ENCODE assay signal across 15 mouse cellular contexts in the genomic region with DNA sequence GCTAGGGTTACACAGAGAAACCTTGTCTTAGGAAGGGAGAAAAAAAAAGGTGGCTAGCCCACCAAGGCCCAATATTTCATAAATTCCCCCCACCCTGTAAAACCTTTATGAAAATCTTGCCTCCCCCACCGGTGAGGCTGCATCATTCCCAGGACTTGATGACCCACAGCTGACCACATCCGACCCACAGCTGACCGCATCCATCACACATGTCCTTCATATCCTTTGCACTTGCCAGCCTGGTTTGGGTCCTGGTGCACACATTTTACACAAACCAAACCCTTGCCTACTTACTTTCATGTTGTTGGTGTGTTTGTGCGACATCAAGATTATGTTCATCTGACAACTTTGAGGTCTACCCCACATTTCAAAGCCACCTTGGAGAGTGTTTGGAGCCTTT. TPM values are rescaled to one million over a fixed set of nuclear protein-coding genes. Genes with fewer than 3 reads are reported as not detected.
"Had no signal": no experiment of that assay in that cellular context is flagged by ENCODE, and none has a peak within 500 bp of the region (broad histone marks: within the 10 kb centered on the region; RNA-seq: fewer than 3 reads in every experiment).

No protein-coding gene starts in this region.

- H3K9ac ChIP-seq: limb, embryonic 13.5 days; liver, embryonic 14.5 days; midbrain, embryonic 13.5 days; neural tube, embryonic 12.5 days had no signal

- DNase-seq: kidney, postnatal 4 days; left cerebral cortex, postnatal 4 days; lung, adult 18-20 months; retina, postnatal 1 day; right cerebral cortex, postnatal 4 days; spleen, adult 18-20 months; thymus, postnatal 36 days had no signal

- H3K9me3 ChIP-seq: limb, embryonic 13.5 days; midbrain, embryonic 13.5 days; neural tube, embryonic 12.5 days had no signal

- H3K27ac ChIP-seq: kidney, postnatal 0 days; layer of hippocampus, adult 2 months; limb, embryonic 13.5 days; liver, embryonic 14.5 days; midbrain, embryonic 13.5 days; neural tube, embryonic 12.5 days had no signal

- H3K4me3 ChIP-seq: layer of hippocampus, adult 2 months; limb, embryonic 13.5 days; midbrain, embryonic 13.5 days; neural tube, embryonic 12.5 days had no signal

- ATAC-seq: midbrain, embryonic 13.5 days had no signal

- H3K36me3 ChIP-seq: limb, embryonic 13.5 days; midbrain, embryonic 13.5 days; neural tube, embryonic 12.5 days had no signal

- H3K4me2 ChIP-seq: limb, embryonic 13.5 days; midbrain, embryonic 13.5 days; neural tube, embryonic 12.5 days had no signal

RNA-seq across cellular contexts. Expression of gene Ptgis, which starts 4.2 kb away (rescaled TPM):
- total RNA-seq: megakaryocyte-erythroid progenitor cell, adult 5-6 weeks; neutrophil, adult 5-6 weeks had no signal
